27 mouse cellular contexts compared by ENCODE assay signal in genomic region chr14:34632722-34633448, GRCm38 (mm10). TPM values are rescaled to one million over a fixed set of nuclear protein-coding genes. Genes with fewer than 3 reads are reported as not detected.
A peak's percentile ranks its signal among the peaks of the same experiment; 100 is the strongest.
DNase-seq lines count a peak whose midpoint lies in the region; ATAC-seq and TF ChIP-seq lines count a peak whose summit lies in the region.
"Had no signal": no experiment of that assay in that cellular context is flagged by ENCODE, and none has a peak within 500 bp of the region (broad histone marks: within the 10 kb centered on the region; RNA-seq: fewer than 3 reads in every experiment).

No protein-coding gene starts in this region.

- TF ChIP-seq CTCF in MEL (IDR thresholded peaks at IDR 0.05 in 2 of 3, conservative IDR thresholded peaks at IDR 0.05 in 1 of 3; ENCODE audit: control insufficient read depth in 1 of 3, insufficient read depth in 1 of 3, low read depth in 2 of 3, low read length in 3 of 3, poor library complexity in 1 of 3, severe bottlenecking in 1 of 3) = no peak
- TF ChIP-seq CTCF in bone marrow, adult 2 months (IDR thresholded peaks at IDR 0.05; ENCODE audit: control insufficient read depth, insufficient read depth, low read length) = no peak

- peak; percentile 91 for DNase-seq in MEL (ENCODE audit: low read depth, low spot score)
- no peak for DNase-seq in right cerebral cortex, postnatal 14 days
- DNase-seq in layer of hippocampus, adult 9-10 months (ENCODE audit: low spot score) = no peak
- no peak for DNase-seq in cerebellum, postnatal 10 days
- DNase-seq: adrenal gland, postnatal 25 days; B cell, adult 2 months; cerebellum, adult 8-10 months; gastrocnemius, adult 2 months; heart, adult 18-20 months; heart, postnatal 4 days; left cerebral cortex, postnatal 4 days; lung, adult 18-20 months; lung, postnatal 14 days; right cerebral cortex, postnatal 4 days had no signal

- peak overlapping the region; percentile 43 to 44 for H3K4me3 ChIP-seq in MEL (ENCODE audit: control insufficient read depth in 1 of 2, insufficient read depth in 1 of 2, low read depth in 2 of 2, low read length in 2 of 2)
- H3K4me3 ChIP-seq in bone marrow, adult 2 months (replicated peaks; ENCODE audit: control insufficient read depth, low read depth, low read length) = peak overlapping the region; percentile 59
- H3K4me3 ChIP-seq in liver, embryonic 15.5 days (replicated peaks) = peak overlapping the region; percentile 31
- H3K4me3 ChIP-seq in hindbrain, embryonic 16.5 days (ENCODE audit: low read length) = no peak overlapping the region
- H3K4me3 ChIP-seq: embryonic facial prominence, embryonic 12.5 days; gastrocnemius, adult 2 months; heart, embryonic 15.5 days; kidney, embryonic 15.5 days; layer of hippocampus, adult 2 months had no signal

- H3K27ac ChIP-seq in MEL (ENCODE audit: control insufficient read depth, low read depth, low read length) = peak overlapping the region; percentile 74
- no peak overlapping the region; the same call in 1 of the 2 replicates for H3K27ac ChIP-seq in bone marrow, adult 2 months (ENCODE audit: control insufficient read depth, insufficient read depth, low read depth, low read length, poor library complexity)
- H3K27ac ChIP-seq in liver, embryonic 15.5 days (replicated peaks) = peak overlapping the region; percentile 70
- H3K27ac ChIP-seq in hindbrain, embryonic 16.5 days (ENCODE audit: low read depth, low read length) = no peak overlapping the region
- H3K27ac ChIP-seq: embryonic facial prominence, embryonic 12.5 days; gastrocnemius, adult 2 months; heart, embryonic 15.5 days; hindbrain, postnatal 0 days; kidney, embryonic 15.5 days; layer of hippocampus, adult 2 months had no signal

- 0 out of 4 replicates have a peak, but pooled peaks of 1 of the 2 experiments have one; percentile 24 for TF ChIP-seq POLR2A in MEL (IDR thresholded peaks at IDR 0.05; ENCODE audit: control insufficient read depth in 1 of 2, insufficient read depth in 1 of 2, low read depth in 1 of 2, low read length in 2 of 2, poor library complexity in 1 of 2)
- TF ChIP-seq POLR2A in bone marrow, adult 2 months (IDR thresholded peaks at IDR 0.05; ENCODE audit: borderline replicate concordance, control insufficient read depth, low read depth, low read length) = no peak

- WGBS in bone marrow, adult 2 months = 54% methylated on average over 10 of the region's 10 CpGs
- WGBS in liver, embryonic 15.5 days (ENCODE audit: insufficient replicate concordance) = 22% methylated on average over 10 of the region's 10 CpGs
- WGBS in hindbrain, embryonic 16.5 days = 74% methylated on average over 10 of the region's 10 CpGs

- no peaks in the 10 kb centered on the region for H3K9me3 ChIP-seq in MEL (replicated peaks; ENCODE audit: insufficient read depth, low read length)
- no peaks in the 10 kb centered on the region for H3K9me3 ChIP-seq in liver, embryonic 15.5 days (replicated peaks)
- no peaks in the 10 kb centered on the region for H3K9me3 ChIP-seq in hindbrain, embryonic 16.5 days (ENCODE audit: control insufficient read depth, low read length)
- H3K9me3 ChIP-seq: embryonic facial prominence, embryonic 12.5 days; heart, embryonic 15.5 days; kidney, embryonic 15.5 days had no signal

- H3K79me2 ChIP-seq in MEL (ENCODE audit: control insufficient read depth, insufficient read depth, low read length, poor library complexity) = no peaks in the 10 kb centered on the region

- peak overlapping the region; percentile 58 for H3K4me2 ChIP-seq in liver, embryonic 15.5 days
- H3K4me2 ChIP-seq in hindbrain, embryonic 16.5 days (ENCODE audit: low read length) = no peak overlapping the region
- H3K4me2 ChIP-seq: embryonic facial prominence, embryonic 12.5 days; heart, embryonic 15.5 days; kidney, embryonic 15.5 days had no signal

- TF ChIP-seq RAD21 in MEL (IDR thresholded peaks at IDR 0.05; ENCODE audit: low read depth, low read length) = no peak

- no peaks in the 10 kb centered on the region for H3K27me3 ChIP-seq in MEL (ENCODE audit: control insufficient read depth in 1 of 2, insufficient read depth in 2 of 2, low read length in 2 of 2)
- no peaks in the 10 kb centered on the region for H3K27me3 ChIP-seq in liver, embryonic 15.5 days
- H3K27me3 ChIP-seq in hindbrain, embryonic 16.5 days (replicated peaks; ENCODE audit: control insufficient read depth, insufficient read depth, low read length) = no peaks in the 10 kb centered on the region
- H3K27me3 ChIP-seq: embryonic facial prominence, embryonic 12.5 days; heart, embryonic 15.5 days; kidney, embryonic 15.5 days had no signal

- H3K4me1 ChIP-seq in MEL (ENCODE audit: control insufficient read depth in 1 of 2, insufficient read depth in 2 of 2, low read length in 2 of 2) = peaks cover 10% of the 10 kb centered on the region in 2 experiments
- H3K4me1 ChIP-seq in bone marrow, adult 2 months (ENCODE audit: control insufficient read depth, insufficient read depth, low read length) = peaks cover 1% of the 10 kb centered on the region; the same call in 1 of the 2 replicates
- peaks cover 23% of the 10 kb centered on the region for H3K4me1 ChIP-seq in liver, embryonic 15.5 days (replicated peaks)
- H3K4me1 ChIP-seq in hindbrain, embryonic 16.5 days (ENCODE audit: control insufficient read depth, insufficient read depth, low read depth, low read length) = no peaks in the 10 kb centered on the region
- H3K4me1 ChIP-seq: embryonic facial prominence, embryonic 12.5 days; heart, embryonic 15.5 days; kidney, embryonic 15.5 days had no signal

- H3K36me3 ChIP-seq in MEL (ENCODE audit: control insufficient read depth in 1 of 2, insufficient read depth in 2 of 2, low read length in 2 of 2) = peaks cover 0 to 9% of the 10 kb centered on the region in 2 experiments; a peak in 2 of 4 replicates
- H3K36me3 ChIP-seq in liver, embryonic 15.5 days (replicated peaks) = no peaks in the 10 kb centered on the region
- no peaks in the 10 kb centered on the region for H3K36me3 ChIP-seq in hindbrain, embryonic 16.5 days (ENCODE audit: control insufficient read depth, insufficient read depth, low read length)
- H3K36me3 ChIP-seq: embryonic facial prominence, embryonic 12.5 days; heart, embryonic 15.5 days; kidney, embryonic 15.5 days had no signal

- TF ChIP-seq EP300 in MEL (IDR thresholded peaks at IDR 0.05; ENCODE audit: low read depth in 1 of 2, low read length in 2 of 2) = peak; percentile 62 to 77; a peak in 3 of 4 replicates

- peak; percentile 98 for ATAC-seq in erythroid progenitor cell, adult 5-6 weeks (replicated peaks; ENCODE audit: low FRiP score, poor library complexity, severe bottlenecking)
- ATAC-seq in liver, embryonic 15.5 days (ENCODE audit: insufficient read depth) = peak; percentile 73
- no peak for ATAC-seq in hindbrain, embryonic 16.5 days
- ATAC-seq: hindbrain, postnatal 0 days; intestine, postnatal 0 days had no signal

- H3K9ac ChIP-seq in MEL (ENCODE audit: control insufficient read depth, low read depth, low read length, poor library complexity, severe bottlenecking) = peak overlapping the region; percentile 47
- H3K9ac ChIP-seq in liver, embryonic 15.5 days = no peak overlapping the region
- no peak overlapping the region for H3K9ac ChIP-seq in hindbrain, embryonic 16.5 days (ENCODE audit: low read depth, low read length)
- H3K9ac ChIP-seq: embryonic facial prominence, embryonic 12.5 days; heart, embryonic 15.5 days; kidney, embryonic 15.5 days had no signal

TF ChIP-seq in MEL, 35 proteins besides CTCF, POLR2A, EP300 and RAD21 (continues in another document):
- peak; percentile 80; the same call in 1 of the 2 replicates for TF ChIP-seq BHLHE40 (IDR thresholded peaks at IDR 0.05; ENCODE audit: borderline replicate concordance, low read depth, low read length)
- no peak for TF ChIP-seq POLR2AphosphoS2 (IDR thresholded peaks at IDR 0.05; ENCODE audit: low read length)
- TF ChIP-seq ZKSCAN1 (IDR thresholded peaks at IDR 0.05; ENCODE audit: low read depth, low read length) = no peak
- TF ChIP-seq ETS1 (IDR thresholded peaks at IDR 0.05; ENCODE audit: low read depth, low read length) = peak; percentile 80
- peak; percentile 57; the same call in 1 of the 2 replicates for TF ChIP-seq MYC (IDR thresholded peaks at IDR 0.05; ENCODE audit: low read depth, low read length)
- TF ChIP-seq ZNF384 (IDR thresholded peaks at IDR 0.05; ENCODE audit: low read depth, low read length) = no peak

RNA-seq across cellular contexts. Expression of gene Opn4, which starts 32.9 kb away (rescaled TPM):
- total RNA-seq in MEL (2012; rRNA removed) = not detected in 2 replicates
- not detected for polyA plus RNA-seq in MEL (2012; ENCODE audit: insufficient read depth in 1 of 2, insufficient read length in 2 of 2, low read depth in 1 of 2, low replicate concordance in 2 of 2, missing spikeins in 1 of 2)
- polyA plus RNA-seq in bone marrow, adult 2 months (2011; ENCODE audit: insufficient read depth, insufficient read length, low replicate concordance, missing spikeins) = not detected in 2 replicates
- total RNA-seq in erythroid progenitor cell, adult 5-6 weeks (2015; ENCODE audit: low replicate concordance) = not detected in 2 replicates
- total RNA-seq in erythroid progenitor cell, adult 5-6 weeks (2017; ENCODE audit: low replicate concordance) = not detected in 2 replicates
- polyA plus RNA-seq in liver, embryonic 15.5 days (2015; fragmentation: Nextera tagmentation; extraction: Ambion mirVana) = not detected in 2 replicates
- 0.27 TPM in 1 of 2 replicates, not detected in the other for polyA plus RNA-seq in hindbrain, embryonic 16.5 days (2015; fragmentation: Nextera tagmentation; extraction: Ambion mirVana)
- total RNA-seq: adrenal gland, postnatal 25 days; gastrocnemius, adult 2 months; hindbrain, postnatal 0 days; layer of hippocampus, adult 2 months; left cerebral cortex, adult 18-20 months; left cerebral cortex, postnatal 4 days; midbrain, postnatal 0 days had no signal
- polyA plus RNA-seq: cortical plate, adult 2 months had no signal

RNA-seq across cellular contexts. Expression of gene Wapl, which starts 40.8 kb away (rescaled TPM):
- total RNA-seq in MEL (2012; rRNA removed) = 100 and 111 TPM in 2 replicates
- 100 to 1,000 TPM in 1 of 2 experiments, 10 to 100 TPM in 1; 80.4 to 221 TPM for polyA plus RNA-seq in MEL (2012; ENCODE audit: insufficient read depth in 1 of 2, insufficient read length in 2 of 2, low read depth in 1 of 2, low replicate concordance in 2 of 2, missing spikeins in 1 of 2)
- 108 and 131 TPM in 2 replicates for polyA plus RNA-seq in bone marrow, adult 2 months (2011; ENCODE audit: insufficient read depth, insufficient read length, low replicate concordance, missing spikeins)
- 159 and 206 TPM in 2 replicates for total RNA-seq in erythroid progenitor cell, adult 5-6 weeks (2015; ENCODE audit: low replicate concordance)
- 289 and 355 TPM in 2 replicates for total RNA-seq in erythroid progenitor cell, adult 5-6 weeks (2017; ENCODE audit: low replicate concordance)
- 22.9 TPM in 2 replicates for polyA plus RNA-seq in liver, embryonic 15.5 days (2015; fragmentation: Nextera tagmentation; extraction: Ambion mirVana)
- polyA plus RNA-seq in hindbrain, embryonic 16.5 days (2015; fragmentation: Nextera tagmentation; extraction: Ambion mirVana) = 10.4 and 11.2 TPM in 2 replicates

RNA-seq across cellular contexts. Expression of gene Ldb3, which starts 44.4 kb away (rescaled TPM):
- total RNA-seq in MEL (2012; rRNA removed) = not detected in 2 replicates
- under 1 TPM in 1 of 2 experiments, not detected in 1; 0.01 TPM for polyA plus RNA-seq in MEL (2012; ENCODE audit: insufficient read depth in 1 of 2, insufficient read length in 2 of 2, low read depth in 1 of 2, low replicate concordance in 2 of 2, missing spikeins in 1 of 2)
- 0.40 and 1.1 TPM in 2 replicates for polyA plus RNA-seq in bone marrow, adult 2 months (2011; ENCODE audit: insufficient read depth, insufficient read length, low replicate concordance, missing spikeins)
- not detected in 2 replicates for total RNA-seq in erythroid progenitor cell, adult 5-6 weeks (2015; ENCODE audit: low replicate concordance)
- not detected in 2 replicates for total RNA-seq in erythroid progenitor cell, adult 5-6 weeks (2017; ENCODE audit: low replicate concordance)
- polyA plus RNA-seq in liver, embryonic 15.5 days (2015; fragmentation: Nextera tagmentation; extraction: Ambion mirVana) = 3.2 and 4.2 TPM in 2 replicates
- 1.2 and 5.6 TPM in 2 replicates for polyA plus RNA-seq in hindbrain, embryonic 16.5 days (2015; fragmentation: Nextera tagmentation; extraction: Ambion mirVana)

Comparison
In these comparisons a context has a peak if more than half of its experiments do, and no peak if none do; other contexts are left out.
1. H3K27ac ChIP-seq: peak in MEL (single experiment) and liver, embryonic 15.5 days (single experiment); none in bone marrow, adult 2 months (single experiment) and hindbrain, embryonic 16.5 days (single experiment).